Mouse (Mus musculus) heart, embryonic 15.5 days (tissue): ENCODE data around the gene Pde4d. TPM values are rescaled to one million over a fixed set of nuclear protein-coding genes. Genes with fewer than 3 reads are reported as not detected.

Source experiments
- ATAC-seq: fragments of 200-750 bp; cut with Nextera tagmentation; replicated peaks from 2 replicates; pipeline ENCODE4 v1.8.0; 2017; ENCODE audit warnings: low read depth, moderate TSS enrichment; ENCODE audit not compliant: insufficient number of reproducible peaks, insufficient read depth, low FRiP score
- H3K27ac ChIP-seq: fragments of 300-500 bp; sonication (generic); 2 replicates; pipeline ENCODE4 v1.5.1; 2015; ENCODE audit warnings: mild to moderate bottlenecking, inconsistent platforms
- H3K27me3 ChIP-seq: fragments of 300-500 bp; sonication (generic); 2 replicates; pipeline ENCODE4 v1.6.1; 2015; ENCODE audit warnings: inconsistent platforms
- H3K36me3 ChIP-seq: fragments of 300-500 bp; sonication (generic); 2 replicates; pipeline ENCODE4 v1.6.1; 2015; ENCODE audit warnings: mild to moderate bottlenecking, inconsistent platforms
- H3K4me1 ChIP-seq: fragments of 300-500 bp; sonication (generic); replicated peaks from 2 replicates; pipeline ENCODE4 v1.6.1; 2015; ENCODE audit warnings: inconsistent platforms
- H3K4me2 ChIP-seq: fragments of 300-500 bp; sonication (generic); 2 replicates; pipeline ENCODE4 v1.6.1; 2015; ENCODE audit warnings: inconsistent platforms, mild to moderate bottlenecking, moderate library complexity
- H3K4me3 ChIP-seq: fragments of 300-500 bp; sonication (generic); 2 replicates; pipeline ENCODE4 v1.5.1; 2015; ENCODE audit warnings: mild to moderate bottlenecking, inconsistent platforms
- H3K9ac ChIP-seq: fragments of 300-500 bp; sonication (generic); 2 replicates; pipeline ENCODE4 v1.6.1; 2015; ENCODE audit warnings: mild to moderate bottlenecking, inconsistent platforms
- H3K9me3 ChIP-seq: fragments of 300-500 bp; sonication (generic); replicated peaks from 2 replicates; pipeline ENCODE4 v1.6.1; 2016; ENCODE audit warnings: inconsistent platforms
- WGBS: fragments of 180-500 bp; shearing (Covaris S2); methylation state at CpG from one replicate; pipeline ENCODE4 v1.1.7; 2015; ENCODE audit warnings: mixed read lengths; 5-methylcytosine and 5-hydroxymethylcytosine counted together
- polyA plus RNA-seq: library from polyadenylated mRNA; unstranded; fragments of >200 nt; fragmentation: Nextera tagmentation; extraction: Ambion mirVana; gene quantifications from 2 replicates; pipeline ENCODE4 v1.2.1, GENCODE M21; 2015

Gene Pde4d
- polyA plus RNA-seq, 1 experiment from 2014 or later: 25.7 TPM

- no peak for ATAC-seq
- Histone ChIP-seq H3K27me3 (no peaks in the 10 kb centered on the region), H3K9me3 (no peaks in the 10 kb centered on the region), H3K4me3 (no peak overlapping the region), H3K27ac (no peak overlapping the region), H3K4me2 (no peak overlapping the region), H3K4me1 (peaks cover 18% of the 10 kb centered on the region), H3K36me3 (no peaks in the 10 kb centered on the region), H3K9ac (no peak overlapping the region)
- WGBS: 53% methylated on average over 7 of the region's 7 CpGs
Measured at GRCm38 (mm10) chr13:109652631-109653030, 1202.9 kb downstream of the Pde4d start.

DNA sequence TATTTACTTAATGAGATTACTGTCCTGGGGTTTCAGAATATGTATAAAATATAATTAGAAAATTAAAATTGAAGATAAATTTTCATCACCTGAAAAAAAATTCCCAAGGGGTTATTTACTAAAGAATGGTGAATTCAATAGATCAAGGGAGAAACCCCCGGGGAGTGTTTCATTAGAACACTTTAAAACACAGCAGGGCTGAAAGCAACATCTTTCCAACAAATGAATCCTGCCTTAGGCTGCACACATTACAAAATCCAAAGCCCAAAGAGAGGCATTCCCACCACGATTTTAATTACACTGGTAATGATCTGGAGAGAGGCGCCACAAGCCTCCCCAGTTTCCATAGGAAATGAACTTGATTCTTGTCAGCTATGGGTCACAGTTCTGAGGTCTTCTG lies 1205.6 kb downstream of the Pde4d start:
- H3K4me3 ChIP-seq: no peak overlapping the region
- H3K4me2 ChIP-seq: no peak overlapping the region
- no peak overlapping the region for H3K27ac ChIP-seq
- no peak overlapping the region for H3K9ac ChIP-seq
- ATAC-seq: no peak
- no peaks in the 10 kb centered on the region for H3K36me3 ChIP-seq
- no peaks in the 10 kb centered on the region for H3K9me3 ChIP-seq
- no peaks in the 10 kb centered on the region for H3K27me3 ChIP-seq
- WGBS: 79% methylated on average over 3 of the region's 3 CpGs
- H3K4me1 ChIP-seq: peaks cover 20% of the 10 kb centered on the region

DNA sequence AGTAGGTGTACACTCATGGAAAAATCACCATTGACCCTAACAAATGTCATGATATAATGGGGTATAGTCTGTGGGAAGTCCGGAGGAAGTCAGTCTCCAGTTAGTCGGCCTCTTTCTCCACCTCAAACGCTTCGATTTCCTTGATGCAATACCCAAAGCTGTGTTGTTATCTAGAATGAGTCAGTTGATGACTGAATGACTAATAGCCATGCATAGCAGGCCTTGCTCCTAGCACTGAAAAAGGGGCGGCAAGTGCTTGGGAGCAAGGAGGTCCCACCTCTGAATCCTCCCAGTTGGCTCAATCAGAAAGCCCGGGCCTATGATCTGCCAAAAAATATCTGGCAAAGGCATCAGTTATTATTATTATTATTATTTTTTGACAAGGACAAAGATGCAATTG lies 1209.4 kb downstream of the Pde4d start:
- 49% methylated on average over 6 of the region's 6 CpGs for WGBS
- no peaks in the 10 kb centered on the region for H3K9me3 ChIP-seq
- H3K36me3 ChIP-seq: no peaks in the 10 kb centered on the region
- peaks cover 11% of the 10 kb centered on the region; the same call in 1 of the 2 replicates for H3K4me1 ChIP-seq
- no peaks in the 10 kb centered on the region for H3K27me3 ChIP-seq
- H3K4me3 ChIP-seq: no peak overlapping the region
- H3K9ac ChIP-seq: no peak overlapping the region
- ATAC-seq: no peak
- no peak overlapping the region for H3K27ac ChIP-seq
- no peak overlapping the region for H3K4me2 ChIP-seq

DNA sequence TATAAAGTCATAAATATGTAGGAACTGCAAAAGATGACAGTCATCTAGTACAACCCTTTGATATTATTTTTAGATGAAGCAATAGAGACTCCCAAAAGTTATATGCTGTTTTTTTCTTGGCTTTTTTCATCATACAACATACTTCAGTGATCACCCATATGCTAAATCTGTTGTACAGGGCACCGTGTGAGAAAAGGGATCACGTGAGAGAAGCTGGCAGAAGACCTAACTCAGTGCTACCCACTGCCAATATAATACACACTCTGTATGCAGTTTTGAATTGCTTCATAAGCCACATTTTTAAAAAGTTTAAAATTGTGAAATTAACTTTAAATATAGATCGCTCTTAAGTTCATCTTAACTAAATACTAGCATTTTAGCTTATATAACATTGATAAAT lies 1211.6 kb downstream of the Pde4d start:
- Histone ChIP-seq H3K4me2 (no peak overlapping the region), H3K27ac (no peak overlapping the region), H3K27me3 (no peaks in the 10 kb centered on the region), H3K9me3 (no peaks in the 10 kb centered on the region), H3K36me3 (no peaks in the 10 kb centered on the region), H3K4me3 (no peak overlapping the region), H3K9ac (no peak overlapping the region), H3K4me1 (peaks cover 26% of the 10 kb centered on the region)
- WGBS: 84% methylated on average over 3 of the region's 3 CpGs
- no peak for ATAC-seq

GRCm38 (mm10) chr13:109662099-109662498 lies 1212.4 kb downstream of the Pde4d start:
- Histone ChIP-seq H3K36me3 (no peaks in the 10 kb centered on the region), H3K27me3 (no peaks in the 10 kb centered on the region), H3K4me3 (no peak overlapping the region), H3K9me3 (no peaks in the 10 kb centered on the region), H3K27ac (no peak overlapping the region), H3K9ac (no peak overlapping the region), H3K4me1 (peaks cover 27% of the 10 kb centered on the region), H3K4me2 (no peak overlapping the region)
- WGBS: 64% methylated on average over 5 of the region's 5 CpGs
- no peak for ATAC-seq

DNA sequence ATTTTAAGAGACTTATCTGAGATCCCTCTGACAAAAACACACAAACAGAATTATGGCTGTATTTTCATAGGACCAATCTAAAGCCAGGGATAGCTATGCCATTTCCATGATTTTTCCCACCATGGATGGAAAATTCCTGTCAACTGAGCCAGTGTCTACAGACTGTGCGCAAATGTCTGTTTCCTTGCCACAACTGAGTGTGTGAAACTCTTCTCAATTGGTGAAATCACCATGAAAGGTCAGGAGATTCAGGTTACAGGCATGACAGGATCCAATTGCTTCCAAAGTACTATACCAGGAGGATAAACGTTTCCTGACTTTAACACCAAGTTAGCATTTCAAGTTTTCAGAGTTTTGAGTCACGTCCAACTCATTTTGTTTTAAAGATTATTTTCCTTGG lies 1213.0 kb downstream of the Pde4d start:
- no peak for ATAC-seq
- H3K4me1 ChIP-seq: peaks cover 27% of the 10 kb centered on the region
- 61% methylated on average over 3 of the region's 3 CpGs for WGBS
- H3K9ac ChIP-seq: no peak overlapping the region
- H3K36me3 ChIP-seq: no peaks in the 10 kb centered on the region
- no peaks in the 10 kb centered on the region for H3K9me3 ChIP-seq
- no peak overlapping the region for H3K27ac ChIP-seq
- no peak overlapping the region for H3K4me2 ChIP-seq
- no peak overlapping the region for H3K4me3 ChIP-seq
- H3K27me3 ChIP-seq: no peaks in the 10 kb centered on the region

- 40% methylated on average over 10 of the region's 10 CpGs for WGBS
- H3K4me1 ChIP-seq: peaks cover 24% of the 10 kb centered on the region
- H3K27ac ChIP-seq: peak overlapping the region; percentile 73
- H3K9ac ChIP-seq: no peak overlapping the region
- H3K4me3 ChIP-seq: no peak overlapping the region
- no peak for ATAC-seq
- H3K27me3 ChIP-seq: no peaks in the 10 kb centered on the region
- no peaks in the 10 kb centered on the region for H3K36me3 ChIP-seq
- H3K4me2 ChIP-seq: peak overlapping the region; percentile 19; the same call in 1 of the 2 replicates
- H3K9me3 ChIP-seq: no peaks in the 10 kb centered on the region
Measured at GRCm38 (mm10) chr13:109664956-109665802, 1215.4 kb downstream of the Pde4d start.

DNA sequence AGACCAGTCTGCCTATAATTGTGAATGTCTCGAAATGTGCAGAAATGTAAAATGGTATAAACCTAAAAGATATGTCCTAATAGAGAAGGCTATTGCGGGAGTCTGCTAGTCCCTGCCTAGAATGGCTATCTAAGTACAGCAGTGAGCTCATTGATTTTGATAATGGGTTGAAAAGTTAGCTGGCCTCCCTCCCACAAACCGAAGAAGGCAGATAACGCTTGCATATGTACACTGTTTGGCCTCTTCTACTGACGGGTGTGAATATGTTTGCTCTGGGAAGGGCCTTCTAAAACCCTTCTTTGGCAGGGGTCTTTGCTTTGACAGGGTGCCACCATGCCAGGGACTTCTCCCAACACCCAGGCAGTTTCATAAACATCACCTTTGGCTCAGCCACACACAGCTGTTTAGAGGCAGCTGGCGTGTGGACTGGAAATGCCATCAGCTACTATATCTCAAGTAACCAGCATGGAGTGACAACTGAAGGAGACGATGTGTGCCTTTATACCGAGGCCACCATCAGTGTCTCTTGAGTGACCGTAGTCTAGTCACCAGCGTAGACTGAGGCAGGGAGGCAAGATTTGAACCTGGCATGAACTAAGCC lies 1216.2 kb downstream of the Pde4d start:
- H3K4me2 ChIP-seq: peak overlapping the region; percentile 19; the same call in 1 of the 2 replicates
- H3K27ac ChIP-seq: peak overlapping the region; percentile 73

DNA sequence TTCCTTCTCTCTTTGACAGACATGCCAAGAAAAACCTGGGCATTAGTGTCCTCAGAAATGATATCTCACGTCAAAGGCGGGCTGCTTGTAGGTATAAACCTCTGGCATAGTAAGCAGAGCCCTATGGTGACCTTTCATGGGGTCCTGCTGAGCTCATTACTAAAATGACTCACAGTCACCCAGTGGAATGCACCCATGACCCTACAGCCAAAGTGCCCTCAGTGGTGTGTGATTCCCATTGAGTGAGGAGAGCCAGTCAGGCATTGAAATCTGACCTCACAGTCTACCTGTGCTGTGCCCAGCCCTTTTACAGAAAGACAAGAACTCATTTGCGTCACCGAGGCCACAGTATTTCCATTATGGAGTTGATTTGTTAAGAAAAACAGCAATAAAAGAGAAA lies 1220.2 kb downstream of the Pde4d start:
- no peak overlapping the region for H3K9ac ChIP-seq
- no peaks in the 10 kb centered on the region for H3K27me3 ChIP-seq
- 89% methylated on average over 4 of the region's 4 CpGs for WGBS
- H3K4me3 ChIP-seq: no peak overlapping the region
- H3K4me2 ChIP-seq: no peak overlapping the region
- H3K4me1 ChIP-seq: peaks cover 15% of the 10 kb centered on the region
- H3K27ac ChIP-seq: no peak overlapping the region
- H3K36me3 ChIP-seq: no peaks in the 10 kb centered on the region
- H3K9me3 ChIP-seq: no peaks in the 10 kb centered on the region
- no peak for ATAC-seq

More for the DNA sequence above, 1216.2 kb downstream of the Pde4d start:
- peaks cover 24% of the 10 kb centered on the region for H3K4me1 ChIP-seq
- H3K27me3 ChIP-seq: no peaks in the 10 kb centered on the region
- peak; percentile 64 for ATAC-seq
- H3K9me3 ChIP-seq: no peaks in the 10 kb centered on the region
- H3K9ac ChIP-seq: no peak overlapping the region
- no peak overlapping the region for H3K4me3 ChIP-seq
- no peaks in the 10 kb centered on the region for H3K36me3 ChIP-seq
- WGBS: 31% methylated on average over 10 of the region's 10 CpGs

DNA sequence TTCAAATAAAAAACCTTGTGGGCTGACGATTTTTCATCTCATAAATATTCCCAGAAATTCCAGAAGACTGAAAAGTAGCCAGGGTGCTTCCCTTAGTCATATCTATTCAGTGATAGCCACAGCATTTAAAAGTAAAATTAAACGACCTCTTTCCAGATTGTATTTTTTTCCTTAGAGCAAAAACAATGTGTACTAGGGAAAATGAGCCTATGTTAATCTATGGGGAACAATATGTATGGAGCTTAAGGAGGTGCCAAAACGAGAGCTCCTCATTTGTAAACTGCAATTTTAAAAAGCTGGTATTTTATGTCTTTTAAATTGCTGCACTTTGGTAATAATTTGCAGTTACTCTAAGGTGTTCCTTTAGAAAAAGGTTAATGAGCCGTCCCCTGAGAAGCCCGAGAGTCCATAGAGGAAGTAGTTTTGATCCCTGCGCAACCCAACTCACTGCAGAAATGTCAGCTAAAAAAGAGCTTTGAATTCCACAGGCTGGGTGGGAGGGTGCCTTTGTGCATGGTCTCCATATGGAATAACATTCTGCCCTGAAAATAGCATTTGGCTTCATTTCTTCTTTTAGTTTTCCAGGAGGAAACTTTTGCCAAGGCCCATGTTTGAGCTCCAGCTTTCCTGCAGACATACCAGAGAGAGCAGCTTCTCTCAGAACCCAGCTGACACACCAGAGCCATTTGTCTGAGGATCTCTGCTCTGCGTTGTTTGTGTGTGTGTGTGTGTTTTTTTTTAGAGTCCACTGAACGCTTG lies 1222.0 kb downstream of the Pde4d start:
- H3K9me3 ChIP-seq: no peaks in the 10 kb centered on the region
- no peaks in the 10 kb centered on the region for H3K36me3 ChIP-seq
- no peaks in the 10 kb centered on the region for H3K27me3 ChIP-seq
- H3K4me1 ChIP-seq: no peaks in the 10 kb centered on the region; the same call in 1 of the 2 replicates
- H3K4me2 ChIP-seq: no peak overlapping the region
- no peak overlapping the region for H3K27ac ChIP-seq
- no peak overlapping the region for H3K9ac ChIP-seq
- H3K4me3 ChIP-seq: no peak overlapping the region
- WGBS: 59% methylated on average over 8 of the region's 8 CpGs
- ATAC-seq: no peak

- Histone ChIP-seq H3K36me3 (no peaks in the 10 kb centered on the region), H3K9ac (no peak overlapping the region), H3K27me3 (no peaks in the 10 kb centered on the region), H3K4me1 (peaks cover 7% of the 10 kb centered on the region; the same call in 1 of the 2 replicates), H3K27ac (no peak overlapping the region), H3K9me3 (no peaks in the 10 kb centered on the region), H3K4me2 (no peak overlapping the region), H3K4me3 (no peak overlapping the region)
- ATAC-seq: no peak
- WGBS: 52% methylated on average over 4 of the region's 4 CpGs
Measured at GRCm38 (mm10) chr13:109677047-109677446, 1227.3 kb downstream of the Pde4d start.
